Mouse (Mus musculus): ENCODE data around the gene Col24a1.

Gene Col24a1

DNA sequence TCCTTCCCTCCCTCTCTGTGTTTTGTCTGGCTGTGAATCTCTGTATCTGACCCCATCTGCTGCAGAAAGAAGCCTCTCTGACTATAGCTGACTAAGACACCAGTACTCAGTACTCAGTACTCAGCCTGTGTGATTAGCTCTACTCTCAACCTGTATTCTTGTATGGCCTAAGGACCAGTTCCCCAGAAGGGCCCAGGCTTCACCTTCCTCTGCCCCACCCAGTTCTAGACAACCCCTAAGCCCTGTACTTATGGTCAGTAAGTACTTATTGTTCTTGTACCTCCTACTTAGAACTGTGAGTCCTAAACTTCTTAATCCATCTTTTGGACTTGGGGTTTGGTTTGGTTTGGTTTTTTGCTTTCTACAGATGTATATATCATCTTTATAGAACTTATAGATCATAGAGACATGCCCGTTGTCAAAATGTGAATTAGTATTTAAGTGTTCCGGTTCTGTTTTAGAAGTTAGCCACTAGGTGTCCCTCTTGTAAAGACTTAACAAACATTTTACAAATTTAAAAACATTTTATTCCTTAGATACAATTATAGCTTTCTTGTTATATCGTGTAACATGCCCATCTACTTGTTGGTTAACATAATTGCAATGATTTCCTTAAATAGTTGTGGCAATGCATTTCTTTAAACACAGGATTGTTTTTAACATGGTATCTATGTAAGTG lies 291.4 kb downstream of the Col24a1 start:
- TF ChIP-seq NANOG (IDR thresholded peaks at IDR 0.05; ENCODE audit: borderline replicate concordance, low read length): no peak
- TF ChIP-seq CTCF (conservative IDR thresholded peaks at IDR 0.05; ENCODE audit: low read length): no peak
- no peak for TF ChIP-seq POU5F1 (IDR thresholded peaks at IDR 0.05; ENCODE audit: borderline replicate concordance, low read length)
- no peak overlapping the region for H3K4me3 ChIP-seq (replicated peaks; ENCODE audit: low read length)
- H3K9me3 ChIP-seq (ENCODE audit: low read length): peaks cover 9% of the 10 kb centered on the region
- H3K27me3 ChIP-seq (ENCODE audit: insufficient read depth, low read length): no peaks in the 10 kb centered on the region
- peaks cover 10% of the 10 kb centered on the region; the same call in 1 of the 2 replicates for H3K4me1 ChIP-seq (replicated peaks; ENCODE audit: low read depth, low read length)
- peaks cover 87% of the 10 kb centered on the region for H3K36me3 ChIP-seq (ENCODE audit: insufficient read depth, low read length)

DNA sequence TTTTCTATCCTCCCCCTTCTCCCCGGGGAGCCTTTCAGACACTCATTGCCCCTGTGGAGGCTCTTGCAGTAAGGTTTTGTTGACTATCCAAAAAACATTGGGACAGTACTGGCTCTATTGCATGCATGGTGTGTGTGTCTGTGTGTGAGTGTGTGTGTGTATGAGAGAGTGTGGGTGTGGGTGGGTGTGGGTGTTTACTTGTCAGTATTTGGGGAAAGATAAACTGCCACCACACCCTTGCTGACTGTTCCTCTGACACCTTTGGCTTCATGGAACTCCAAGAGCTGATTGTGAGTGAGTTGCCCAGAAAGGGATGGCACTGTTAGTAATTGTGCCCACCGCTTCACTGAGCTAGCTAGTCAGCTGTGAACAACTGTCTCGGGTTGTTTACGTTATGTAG lies 298.3 kb downstream of the Col24a1 start:
- Histone ChIP-seq H3K36me3 (ENCODE audit: insufficient read depth, low read length) (peaks cover 81% of the 10 kb centered on the region), H3K4me1 (replicated peaks; ENCODE audit: low read depth, low read length) (no peaks in the 10 kb centered on the region), H3K9me3 (ENCODE audit: low read length) (no peaks in the 10 kb centered on the region), H3K27me3 (ENCODE audit: insufficient read depth, low read length) (no peaks in the 10 kb centered on the region), H3K4me3 (replicated peaks; ENCODE audit: low read length) (no peak overlapping the region)
- TF ChIP-seq CTCF (conservative IDR thresholded peaks at IDR 0.05; ENCODE audit: low read length) (no peak), POU5F1 (IDR thresholded peaks at IDR 0.05; ENCODE audit: borderline replicate concordance, low read length) (no peak)

DNA sequence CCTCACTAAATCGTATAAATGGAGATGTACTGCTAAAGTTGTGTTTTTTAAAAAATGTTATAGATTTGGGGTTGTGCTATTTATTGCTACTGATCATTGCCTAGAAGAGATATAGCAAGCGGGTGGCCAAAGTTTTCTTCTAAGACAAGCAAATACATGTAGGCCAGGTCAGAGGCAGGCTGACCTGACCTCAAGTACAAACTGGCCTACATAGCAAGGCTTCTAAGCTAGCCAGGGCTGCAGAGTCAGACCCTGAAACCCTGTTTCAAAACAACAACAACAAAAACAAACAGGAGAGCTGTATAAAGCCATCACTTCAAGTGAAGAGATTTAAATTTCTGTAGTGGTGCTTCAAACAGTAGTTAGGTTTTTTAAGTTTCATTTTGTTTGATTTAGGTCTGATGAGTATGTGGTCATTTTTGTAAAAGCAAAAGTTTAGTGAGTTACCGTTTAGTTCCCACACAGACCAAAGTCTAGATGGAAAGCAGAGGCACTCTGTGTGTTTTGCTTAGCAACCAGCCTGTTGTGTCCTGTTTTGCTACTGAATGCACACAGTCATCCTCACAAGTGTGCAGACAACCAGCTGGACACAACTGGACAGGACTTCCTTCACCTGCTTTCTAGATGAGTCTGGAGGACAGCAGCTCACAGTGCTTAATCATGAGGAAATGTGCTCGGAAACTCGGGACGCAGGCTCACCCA lies 299.7 kb downstream of the Col24a1 start:
- TF ChIP-seq POU5F1 (IDR thresholded peaks at IDR 0.05; ENCODE audit: borderline replicate concordance, low read length) (no peak), CTCF (conservative IDR thresholded peaks at IDR 0.05; ENCODE audit: low read length) (no peak), NANOG (IDR thresholded peaks at IDR 0.05; ENCODE audit: borderline replicate concordance, low read length) (no peak)

DNA sequence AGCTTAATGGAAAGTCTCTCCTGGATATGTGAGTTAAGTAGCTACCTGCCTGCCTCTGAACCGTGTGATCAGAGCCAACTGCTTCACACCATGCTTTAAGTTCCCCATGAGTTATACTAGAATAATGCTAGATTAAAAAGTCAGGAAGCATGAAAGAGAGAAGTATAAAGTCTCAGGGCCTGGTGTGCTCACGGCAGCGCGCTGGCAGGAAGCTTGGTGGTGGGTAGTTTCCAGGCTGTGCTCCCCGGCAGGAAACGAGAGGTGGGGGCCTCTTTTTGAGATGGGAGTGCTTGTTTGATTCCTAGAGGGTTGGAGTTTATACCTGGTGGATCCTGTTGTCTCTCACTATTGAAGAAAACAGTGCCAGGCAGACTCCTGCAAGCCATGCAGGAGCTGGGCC lies 303.1 kb downstream of the Col24a1 start:
- Histone ChIP-seq H3K4me3 (replicated peaks; ENCODE audit: low read length) (no peak overlapping the region), H3K4me1 (replicated peaks; ENCODE audit: low read depth, low read length) (no peaks in the 10 kb centered on the region; the same call in 1 of the 2 replicates), H3K36me3 (ENCODE audit: insufficient read depth, low read length) (peaks cover 84% of the 10 kb centered on the region), H3K27me3 (ENCODE audit: insufficient read depth, low read length) (no peaks in the 10 kb centered on the region), H3K9me3 (ENCODE audit: low read length) (no peaks in the 10 kb centered on the region)
- TF ChIP-seq CTCF (conservative IDR thresholded peaks at IDR 0.05; ENCODE audit: low read length) (no peak), NANOG (IDR thresholded peaks at IDR 0.05; ENCODE audit: borderline replicate concordance, low read length) (no peak), POU5F1 (IDR thresholded peaks at IDR 0.05; ENCODE audit: borderline replicate concordance, low read length) (no peak)

More for the DNA sequence above, 299.7 kb downstream of the Col24a1 start:
- no peak overlapping the region for H3K4me3 ChIP-seq (replicated peaks; ENCODE audit: low read length)
- H3K27me3 ChIP-seq (ENCODE audit: insufficient read depth, low read length): no peaks in the 10 kb centered on the region
- peaks cover 72% of the 10 kb centered on the region for H3K36me3 ChIP-seq (ENCODE audit: insufficient read depth, low read length)
- no peaks in the 10 kb centered on the region for H3K9me3 ChIP-seq (ENCODE audit: low read length)
- no peaks in the 10 kb centered on the region for H3K4me1 ChIP-seq (replicated peaks; ENCODE audit: low read depth, low read length)

DNA sequence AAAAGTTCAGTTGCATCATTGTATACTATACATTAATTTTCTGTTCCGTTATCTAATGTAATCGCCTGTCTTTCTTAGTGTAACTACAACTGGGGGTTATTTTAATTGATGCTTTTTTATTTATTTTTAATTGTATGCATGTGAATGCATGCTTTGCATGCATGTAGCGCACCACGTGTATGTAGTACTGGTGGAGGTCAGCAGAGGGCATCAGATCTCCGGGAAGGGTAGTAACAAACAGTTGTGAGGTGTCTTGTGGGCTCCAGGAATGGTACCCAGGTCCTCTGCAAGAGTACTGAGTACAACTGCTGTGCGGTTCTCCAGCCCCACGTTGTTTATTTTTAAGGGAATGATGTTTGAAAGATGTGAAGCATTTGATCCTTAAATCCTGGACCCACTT lies 306.8 kb downstream of the Col24a1 start:
- H3K36me3 ChIP-seq (ENCODE audit: insufficient read depth, low read length): peaks cover 84% of the 10 kb centered on the region
- no peaks in the 10 kb centered on the region for H3K27me3 ChIP-seq (ENCODE audit: insufficient read depth, low read length)
- H3K9me3 ChIP-seq (ENCODE audit: low read length): no peaks in the 10 kb centered on the region

DNA sequence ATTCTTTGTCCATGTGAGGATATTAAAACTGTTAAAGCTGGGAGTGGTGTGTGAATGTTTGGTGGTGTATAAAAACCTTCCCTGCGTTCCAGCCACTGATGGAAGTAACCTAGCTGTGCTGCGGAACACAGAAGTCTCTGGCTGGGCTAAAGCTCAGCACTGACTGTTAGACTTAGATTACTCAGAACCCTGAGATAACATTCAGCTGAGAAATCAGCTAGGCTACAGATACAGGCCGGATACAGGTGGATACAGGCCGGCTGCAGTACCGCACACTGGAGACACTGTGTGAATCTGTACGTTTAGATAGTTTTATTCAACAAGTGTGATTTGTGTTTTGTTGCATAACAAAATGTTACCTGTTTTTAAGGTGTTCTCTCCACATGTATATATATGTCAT lies 308.5 kb downstream of the Col24a1 start:
- Histone ChIP-seq H3K4me1 (replicated peaks; ENCODE audit: low read depth, low read length) (peaks cover 15% of the 10 kb centered on the region), H3K36me3 (ENCODE audit: insufficient read depth, low read length) (peaks cover 84% of the 10 kb centered on the region), H3K4me3 (replicated peaks; ENCODE audit: low read length) (no peak overlapping the region), H3K27me3 (ENCODE audit: insufficient read depth, low read length) (no peaks in the 10 kb centered on the region), H3K9me3 (ENCODE audit: low read length) (no peaks in the 10 kb centered on the region)
- TF ChIP-seq NANOG (IDR thresholded peaks at IDR 0.05; ENCODE audit: borderline replicate concordance, low read length): no peak
- TF ChIP-seq POU5F1 (IDR thresholded peaks at IDR 0.05; ENCODE audit: borderline replicate concordance, low read length): no peak
- no peak for TF ChIP-seq CTCF (conservative IDR thresholded peaks at IDR 0.05; ENCODE audit: low read length)

More for the DNA sequence above, 306.8 kb downstream of the Col24a1 start:
- peaks cover 15% of the 10 kb centered on the region for H3K4me1 ChIP-seq (replicated peaks; ENCODE audit: low read depth, low read length)
- no peak overlapping the region for H3K4me3 ChIP-seq (replicated peaks; ENCODE audit: low read length)
- TF ChIP-seq CTCF (conservative IDR thresholded peaks at IDR 0.05; ENCODE audit: low read length) (peak; percentile 41), POU5F1 (IDR thresholded peaks at IDR 0.05; ENCODE audit: borderline replicate concordance, low read length) (no peak), NANOG (IDR thresholded peaks at IDR 0.05; ENCODE audit: borderline replicate concordance, low read length) (no peak)

DNA sequence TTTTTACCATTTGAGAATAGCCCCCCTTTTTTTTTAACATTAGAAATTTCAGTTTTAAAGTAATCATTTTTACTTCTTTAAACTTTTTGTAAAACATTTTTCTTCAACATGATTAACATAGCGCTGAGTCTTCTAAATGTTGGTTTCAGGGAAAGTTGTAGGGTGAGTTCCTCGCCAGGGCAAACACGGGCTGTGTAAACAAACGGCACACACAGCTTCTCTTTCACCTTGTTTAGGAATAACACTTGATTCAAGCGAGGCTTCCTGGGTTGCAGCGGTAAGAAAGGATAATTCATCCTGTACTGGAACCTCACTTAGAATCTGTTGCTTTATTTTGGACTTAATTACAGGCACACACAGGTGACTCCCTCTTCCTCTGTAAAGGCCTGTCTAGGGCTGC lies 309.1 kb downstream of the Col24a1 start:
- Histone ChIP-seq H3K36me3 (ENCODE audit: insufficient read depth, low read length) (peaks cover 85% of the 10 kb centered on the region), H3K9me3 (ENCODE audit: low read length) (no peaks in the 10 kb centered on the region), H3K4me3 (replicated peaks; ENCODE audit: low read length) (no peak overlapping the region), H3K27me3 (ENCODE audit: insufficient read depth, low read length) (no peaks in the 10 kb centered on the region), H3K4me1 (replicated peaks; ENCODE audit: low read depth, low read length) (peaks cover 15% of the 10 kb centered on the region)
- TF ChIP-seq NANOG (IDR thresholded peaks at IDR 0.05; ENCODE audit: borderline replicate concordance, low read length) (no peak), POU5F1 (IDR thresholded peaks at IDR 0.05; ENCODE audit: borderline replicate concordance, low read length) (no peak), CTCF (conservative IDR thresholded peaks at IDR 0.05; ENCODE audit: low read length) (no peak)
